Mouse (Mus musculus) kidney, adult 11 months (tissue): Measurements from ENCODE around the gene Rbm4.

Experiments
- DNase-seq: peaks from one replicate; pipeline ENCODE4 v3.0.0; 2022

Gene Rbm4

GRCm38 (mm10) chr19:4739053-4739452 is 54.6 kb downstream of the Rbm4 start:
- no peak for DNase-seq

DNA sequence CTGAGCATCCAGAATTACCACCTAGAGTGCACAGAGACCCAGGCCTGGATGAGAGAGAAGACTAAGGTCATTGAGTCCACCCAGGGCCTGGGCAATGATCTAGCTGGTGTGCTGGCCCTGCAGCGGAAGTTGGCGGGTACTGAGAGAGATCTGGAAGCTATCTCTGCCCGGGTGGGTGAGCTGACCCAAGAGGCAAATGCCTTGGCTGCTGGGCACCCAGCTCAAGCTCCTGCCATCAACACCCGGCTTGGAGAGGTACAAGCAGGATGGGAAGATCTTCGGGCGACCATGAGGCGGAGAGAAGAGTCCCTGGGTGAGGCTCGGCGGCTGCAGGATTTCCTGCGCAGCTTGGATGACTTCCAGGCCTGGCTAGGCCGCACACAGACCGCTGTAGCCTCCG is 55.8 kb downstream of the Rbm4 start:
- DNase-seq = no peak
